8 mouse cellular contexts compared by ENCODE assay signal in genomic region chr8:106978755-106979251, GRCm38 (mm10). TPM values are rescaled to one million over a fixed set of nuclear protein-coding genes. Genes with fewer than 3 reads are reported as not detected.
DNase-seq lines count a peak whose midpoint lies in the region; ATAC-seq and TF ChIP-seq lines count a peak whose summit lies in the region.

No protein-coding gene starts in this region.

- no peaks in the 10 kb centered on the region for H3K9me3 ChIP-seq in hindbrain, embryonic 12.5 days (replicated peaks)
- H3K9me3 ChIP-seq in hindbrain, embryonic 10.5 days = no peaks in the 10 kb centered on the region
- no peaks in the 10 kb centered on the region for H3K9me3 ChIP-seq in lung, embryonic 14.5 days (ENCODE audit: low read depth, low read length)

- H3K4me1 ChIP-seq in hindbrain, embryonic 12.5 days = peaks cover 4% of the 10 kb centered on the region; the same call in 1 of the 2 replicates
- 0 out of 2 replicates have a peak, but pooled peaks cover 3% of the 10 kb centered on the region for H3K4me1 ChIP-seq in hindbrain, embryonic 10.5 days (replicated peaks)
- H3K4me1 ChIP-seq in lung, embryonic 14.5 days (ENCODE audit: insufficient read depth) = no peaks in the 10 kb centered on the region

- peak; percentile 68 for ATAC-seq in hindbrain, embryonic 12.5 days (ENCODE audit: low FRiP score)
- peak; percentile 58; the same call in 1 of the 2 replicates for ATAC-seq in lung, embryonic 14.5 days (ENCODE audit: insufficient read depth)
- ATAC-seq in megakaryocyte progenitor cell, adult 5-6 weeks (replicated peaks; ENCODE audit: poor library complexity) = no peak

- no peaks in the 10 kb centered on the region for H3K36me3 ChIP-seq in hindbrain, embryonic 12.5 days
- H3K36me3 ChIP-seq in hindbrain, embryonic 10.5 days = peaks cover 14% of the 10 kb centered on the region; the same call in 1 of the 2 replicates
- H3K36me3 ChIP-seq in lung, embryonic 14.5 days (ENCODE audit: insufficient read depth) = peaks cover 11% of the 10 kb centered on the region

- DNase-seq in hindbrain, embryonic 10.5 days (ENCODE audit: low spot score) = no peak
- peak; percentile 80 for DNase-seq in Muller cell, postnatal 12 days (ENCODE audit: inconsistent ontology term)
- DNase-seq in fat pad, adult 2 months (ENCODE audit: extremely low read depth, low read depth, low spot score) = peak; percentile 82
- DNase-seq in lung, embryonic 14.5 days = peak; percentile 80
- no peak for DNase-seq in urinary bladder, postnatal 25 days (ENCODE audit: low spot score)
- DNase-seq in ovary, postnatal 10 days (ENCODE audit: low spot score) = no peak

- H3K4me3 ChIP-seq in hindbrain, embryonic 12.5 days = no peak overlapping the region
- no peak overlapping the region for H3K4me3 ChIP-seq in hindbrain, embryonic 10.5 days
- no peak overlapping the region for H3K4me3 ChIP-seq in lung, embryonic 14.5 days (ENCODE audit: low read depth, low read length)

- H3K27me3 ChIP-seq in hindbrain, embryonic 12.5 days = no peaks in the 10 kb centered on the region
- H3K27me3 ChIP-seq in hindbrain, embryonic 10.5 days (ENCODE audit: insufficient read depth, poor library complexity, severe bottlenecking) = no peaks in the 10 kb centered on the region
- H3K27me3 ChIP-seq in lung, embryonic 14.5 days (ENCODE audit: insufficient read depth, low read length) = no peaks in the 10 kb centered on the region

- WGBS in hindbrain, embryonic 12.5 days = 59% methylated on average over 2 of the region's 2 CpGs
- WGBS in hindbrain, embryonic 10.5 days = 70% methylated on average over 2 of the region's 2 CpGs
- 24% methylated on average over 2 of the region's 2 CpGs for WGBS in lung, embryonic 14.5 days

- H3K4me2 ChIP-seq in hindbrain, embryonic 12.5 days (replicated peaks) = no peak overlapping the region
- H3K4me2 ChIP-seq in lung, embryonic 14.5 days = no peak overlapping the region

- H3K9ac ChIP-seq in hindbrain, embryonic 12.5 days = no peak overlapping the region
- no peak overlapping the region for H3K9ac ChIP-seq in lung, embryonic 14.5 days

- H3K27ac ChIP-seq in hindbrain, embryonic 12.5 days = no peak overlapping the region
- H3K27ac ChIP-seq in hindbrain, embryonic 10.5 days = no peak overlapping the region
- H3K27ac ChIP-seq in lung, embryonic 14.5 days (ENCODE audit: low read depth) = 0 out of 2 replicates have a peak overlapping the region, but pooled peaks have one; percentile 39

- no peak for TF ChIP-seq CTCF in lung, embryonic 14.5 days (IDR thresholded peaks at IDR 0.05; ENCODE audit: low read depth)

RNA-seq across cellular contexts. Expression of gene Sntb2, which starts 43.3 kb away (rescaled TPM):
- 11.5 and 11.9 TPM in 2 replicates for polyA plus RNA-seq in hindbrain, embryonic 12.5 days (2016; fragmentation: Nextera tagmentation; extraction: Ambion mirVana)
- 9.2 and 9.7 TPM in 2 replicates for polyA plus RNA-seq in hindbrain, embryonic 10.5 days (2016; fragmentation: Nextera tagmentation; extraction: Ambion mirVana)
- polyA plus RNA-seq in lung, embryonic 14.5 days (2014; fragmentation: Nextera tagmentation; extraction: Ambion mirVana) = 21.1 and 22.1 TPM in 2 replicates
- 4.3 and 5.0 TPM in 2 replicates for total RNA-seq in megakaryocyte progenitor cell, adult 5-6 weeks (2015)
- total RNA-seq in megakaryocyte progenitor cell, adult 5-6 weeks (2017) = 6.9 and 7.9 TPM in 2 replicates

RNA-seq across cellular contexts. Expression of gene Vps4a, which starts 52.2 kb away (rescaled TPM):
- polyA plus RNA-seq in hindbrain, embryonic 12.5 days (2016; fragmentation: Nextera tagmentation; extraction: Ambion mirVana) = 103 and 107 TPM in 2 replicates
- 73.0 and 85.7 TPM in 2 replicates for polyA plus RNA-seq in hindbrain, embryonic 10.5 days (2016; fragmentation: Nextera tagmentation; extraction: Ambion mirVana)
- polyA plus RNA-seq in lung, embryonic 14.5 days (2014; fragmentation: Nextera tagmentation; extraction: Ambion mirVana) = 67.8 and 71.4 TPM in 2 replicates
- 26.4 and 27.4 TPM in 2 replicates for total RNA-seq in megakaryocyte progenitor cell, adult 5-6 weeks (2015)
- 34.3 and 34.5 TPM in 2 replicates for total RNA-seq in megakaryocyte progenitor cell, adult 5-6 weeks (2017)

Comparison
In these comparisons a context has a peak if more than half of its experiments do, and no peak if none do; other contexts are left out.
1. DNase-seq: peak in Muller cell, postnatal 12 days (single experiment), fat pad, adult 2 months (single experiment) and lung, embryonic 14.5 days (single experiment); none in hindbrain, embryonic 10.5 days (single experiment), urinary bladder, postnatal 25 days (single experiment) and ovary, postnatal 10 days (single experiment).